Mouse (Mus musculus) kidney, embryonic 15.5 days (tissue): ENCODE measurements around the gene Gm5797. TPM values are rescaled to one million over a fixed set of nuclear protein-coding genes. Genes with fewer than 3 reads are reported as not detected.
A peak's percentile ranks its signal among the peaks of the same experiment; 100 is the strongest.
"Not testable (repeated sequence)": the region's sequence is repeated elsewhere in the genome, so short reads cannot be mapped to it uniquely, and the experiment has no call there.

Experiments
- ATAC-seq: fragments of 200-750 bp; cut with Nextera tagmentation; replicated peaks from 2 replicates; pipeline ENCODE4 v1.8.0; 2017; ENCODE audit warnings: moderate TSS enrichment; ENCODE audit not compliant: low FRiP score
- H3K27ac ChIP-seq: fragments of 300-500 bp; sonication (generic); 2 replicates; pipeline ENCODE4 v1.5.1; 2015; ENCODE audit warnings: mild to moderate bottlenecking, inconsistent platforms
- H3K27me3 ChIP-seq: fragments of 300-500 bp; sonication (generic); 2 replicates; pipeline ENCODE4 v1.6.1; 2015; ENCODE audit warnings: inconsistent platforms
- H3K36me3 ChIP-seq: fragments of 300-500 bp; sonication (generic); 2 replicates; pipeline ENCODE4 v1.6.1; 2015; ENCODE audit warnings: inconsistent platforms
- H3K4me1 ChIP-seq: fragments of 300-500 bp; sonication (generic); 2 replicates; pipeline ENCODE4 v1.6.1; 2015; ENCODE audit warnings: inconsistent platforms
- H3K4me2 ChIP-seq: fragments of 300-500 bp; sonication (generic); 2 replicates; pipeline ENCODE4 v1.6.1; 2015; ENCODE audit warnings: moderate library complexity, mild to moderate bottlenecking, inconsistent platforms
- H3K4me3 ChIP-seq: fragments of 300-500 bp; sonication (generic); replicated peaks from 2 replicates; pipeline ENCODE4 v1.5.1; 2015; ENCODE audit warnings: mild to moderate bottlenecking, inconsistent platforms
- H3K9ac ChIP-seq: fragments of 300-500 bp; sonication (generic); 2 replicates; pipeline ENCODE4 v1.6.1; 2015; ENCODE audit warnings: mild to moderate bottlenecking, inconsistent platforms
- H3K9me3 ChIP-seq: fragments of 300-500 bp; sonication (generic); replicated peaks from 2 replicates; pipeline ENCODE4 v1.6.1; 2016; ENCODE audit warnings: inconsistent platforms
- WGBS: fragments of 180-500 bp; shearing (Covaris S2); methylation state at CpG from one replicate; pipeline ENCODE4 v1.1.7; 2015; ENCODE audit warnings: mixed read lengths; 5-methylcytosine and 5-hydroxymethylcytosine counted together
- polyA plus RNA-seq: library from polyadenylated mRNA; unstranded; fragments of >200 nt; fragmentation: Nextera tagmentation; extraction: Ambion mirVana; gene quantifications from 2 replicates; pipeline ENCODE4 v1.2.1, GENCODE M21; 2015

Gene Gm5797
- not detected in 2 replicates for polyA plus RNA-seq

DNA sequence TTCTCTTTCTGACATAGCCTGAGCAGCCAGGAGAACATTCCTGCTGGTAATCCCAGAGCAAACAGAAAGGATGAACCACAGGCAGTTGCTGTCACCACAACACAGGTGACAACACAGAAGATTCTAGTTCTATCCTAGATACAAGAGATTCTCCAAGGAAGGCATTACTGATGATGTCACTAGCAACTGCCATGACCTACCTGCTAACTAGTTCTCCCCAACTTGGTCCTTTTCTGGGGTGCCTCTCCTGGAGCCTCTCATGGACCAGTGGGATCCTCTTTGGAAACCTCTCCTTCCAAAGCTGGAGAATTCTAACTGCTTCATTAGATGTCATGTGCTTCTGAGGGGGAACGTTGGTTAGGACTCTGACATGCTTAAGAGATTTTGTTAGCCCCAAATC lies at the start of gene Gm5797:
Gm5797 (minus strand) TSS at position 101 of the 400 bp plus-strand sequence.
- H3K27me3 ChIP-seq, H3K36me3 ChIP-seq, ATAC-seq, H3K4me1 ChIP-seq, H3K9ac ChIP-seq, H3K9me3 ChIP-seq, H3K27ac ChIP-seq, H3K4me2 ChIP-seq, H3K4me3 ChIP-seq: not testable (repeated sequence)
- WGBS: no CpG with 5 or more reads among the region's 1 CpGs

DNA sequence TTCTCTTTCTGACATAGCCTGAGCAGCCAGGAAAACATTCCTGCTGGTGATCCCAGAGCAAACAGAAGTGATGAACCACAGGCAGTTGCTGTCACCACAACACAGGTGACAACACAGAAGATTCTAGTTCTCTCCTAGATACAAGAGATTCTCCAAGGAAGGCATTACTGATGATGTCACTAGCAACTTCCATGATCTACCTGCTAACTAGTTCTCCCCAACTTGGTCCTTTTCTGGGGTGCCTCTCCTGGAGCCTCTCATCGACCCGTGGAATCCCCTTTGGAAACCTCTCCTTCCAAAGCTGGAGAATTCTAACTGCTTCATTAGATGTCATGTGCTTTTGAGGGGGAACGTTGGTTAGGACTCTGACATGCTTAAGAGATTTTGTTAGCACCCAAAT lies 32.8 kb upstream of the Gm5797 start, which contains the start of gene Gm8374:
Gm8374 (minus strand) TSS at position 101 of the 400 bp plus-strand sequence.
- not testable (repeated sequence) for H3K27ac ChIP-seq, H3K4me1 ChIP-seq, H3K9me3 ChIP-seq, H3K4me2 ChIP-seq, H3K4me3 ChIP-seq, ATAC-seq, H3K27me3 ChIP-seq, H3K9ac ChIP-seq, H3K36me3 ChIP-seq
- 88% methylated on average over 3 of the region's 3 CpGs for WGBS

DNA sequence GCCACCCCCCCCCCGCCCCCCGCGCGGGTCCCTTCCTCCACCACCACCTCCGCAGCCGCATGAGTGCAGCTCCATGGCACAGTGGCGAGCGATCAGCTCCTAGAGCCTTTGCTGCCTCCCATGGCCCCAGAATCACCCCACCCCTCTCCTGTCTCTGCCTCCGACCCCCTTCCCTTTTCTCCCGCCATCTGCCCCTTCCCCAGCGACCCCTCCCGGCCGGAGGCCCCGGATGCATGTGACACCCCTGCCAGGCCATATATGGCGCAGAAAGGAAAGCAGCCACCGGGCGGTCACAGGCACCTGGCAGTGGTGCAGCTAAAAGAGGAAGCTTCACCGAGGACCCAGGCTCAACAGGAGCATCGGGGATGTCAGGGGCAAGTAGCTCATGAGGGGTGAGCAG lies 17.1 kb downstream of the Gm5797 start:
- peak overlapping the region; percentile 39 for H3K9ac ChIP-seq
- H3K36me3 ChIP-seq, H3K9me3 ChIP-seq, H3K27me3 ChIP-seq, H3K4me1 ChIP-seq, ATAC-seq, H3K27ac ChIP-seq: not testable (repeated sequence)
- 0% methylated on average over 15 of the region's 19 CpGs for WGBS
- peak overlapping the region; percentile 49 for H3K4me3 ChIP-seq
- peak overlapping the region; percentile 83 for H3K4me2 ChIP-seq

DNA sequence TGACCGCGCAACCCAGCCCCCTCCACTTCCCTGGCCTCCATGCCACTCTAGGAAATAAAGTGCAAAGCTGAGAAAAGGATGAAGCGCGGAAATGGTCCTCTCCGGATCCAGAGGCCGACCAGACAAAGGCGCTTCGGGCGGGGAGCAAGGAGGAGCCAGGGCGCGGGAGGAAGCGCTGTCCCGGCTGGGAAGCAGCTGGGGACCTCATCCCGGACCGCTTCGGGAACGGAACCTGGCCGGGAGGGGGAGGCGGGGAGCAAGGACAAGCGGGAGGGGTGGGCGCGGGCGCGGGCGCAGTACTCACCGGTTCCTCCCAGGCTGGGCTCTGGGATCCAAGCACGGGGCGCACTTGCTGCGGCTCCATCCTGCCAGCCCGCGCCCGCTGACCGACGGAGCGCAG lies 17.5 kb downstream of the Gm5797 start, which contains the start of gene Gm3739:
Gm3739 (minus strand) TSS at position 389 of the 400 bp plus-strand sequence.
- Histone ChIP-seq H3K9ac (peak within 1 kb of the TSS; percentile 39), H3K4me3 (peak within 1 kb of the TSS; percentile 49), H3K4me2 (peak within 1 kb of the TSS; percentile 83)
- H3K9me3 ChIP-seq, ATAC-seq, H3K4me1 ChIP-seq, H3K36me3 ChIP-seq, H3K27ac ChIP-seq, H3K27me3 ChIP-seq: not testable (repeated sequence)
- 0% methylated on average over 16 of the region's 35 CpGs for WGBS

Other genes starting within 250 kb of the Gm5797 start
- 0.82 and 1.1 TPM in 2 replicates for gene Gm3696, start 231.8 kb downstream of the Gm5797 start, polyA plus RNA-seq
- gene Gm6676, start 207.0 kb downstream of the Gm5797 start, polyA plus RNA-seq: not detected in 2 replicates
- 3.0 and 3.5 TPM in 2 replicates for gene Gm3512, start 157.9 kb downstream of the Gm5797 start, polyA plus RNA-seq
- not detected in 2 replicates for gene Gm16434, start 137.9 kb downstream of the Gm5797 start, polyA plus RNA-seq
- gene Gm3727, start 67.7 kb downstream of the Gm5797 start, polyA plus RNA-seq: not detected in 2 replicates
- gene Gm3739, start 17.3 kb downstream of the Gm5797 start, polyA plus RNA-seq: 0.37 and 0.57 TPM in 2 replicates
- not detected in 2 replicates for gene Gm8374, start 32.7 kb upstream of the Gm5797 start, polyA plus RNA-seq
- gene Gm3755, start 118.5 kb upstream of the Gm5797 start, polyA plus RNA-seq: not detected in 2 replicates
- gene Gm3752, start 151.4 kb upstream of the Gm5797 start, polyA plus RNA-seq: 0.44 TPM in 1 of 2 replicates, not detected in the other
- gene Gm3558, start 236.2 kb upstream of the Gm5797 start, polyA plus RNA-seq: 0.10 and 0.32 TPM in 2 replicates